Mouse (Mus musculus) ES-Bruce4 (cell line): Measurements from ENCODE around the gene Trappc3.

Source experiments
- CTCF ChIP-seq: IDR thresholded peaks from one replicate; pipeline ENCODE4 v1.8.1; 2011; ENCODE audit warnings: low read depth, low read length
- EP300 ChIP-seq: IDR thresholded peaks from 2 replicates; pipeline ENCODE4 v1.6.1; 2011; ENCODE audit warnings: low read depth, low read length; ENCODE audit not compliant: insufficient read depth
- POLR2A ChIP-seq: IDR thresholded peaks from one replicate; pipeline ENCODE4 v1.8.1; 2011; ENCODE audit warnings: low read length; ENCODE audit not compliant: insufficient read depth

DNA sequence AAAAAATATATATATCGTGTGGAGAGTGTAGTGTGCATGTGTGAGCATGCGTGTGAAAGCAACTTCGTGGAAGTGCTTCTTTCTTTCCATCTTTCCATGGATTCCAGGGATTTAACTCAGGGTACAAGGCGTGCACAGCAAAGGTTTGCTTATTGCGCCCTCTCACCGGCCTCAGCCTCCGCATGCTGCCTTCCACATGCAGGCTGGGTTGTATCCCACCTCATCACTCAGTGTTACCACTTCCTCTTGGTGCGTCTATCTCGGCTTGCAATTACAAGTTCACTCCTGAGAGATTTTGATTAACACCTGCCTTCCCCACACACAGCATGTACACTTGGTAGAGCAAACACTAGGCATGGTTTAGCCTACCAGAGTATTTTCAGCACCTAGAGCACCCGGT lies 26.9 kb upstream of the Trappc3 start:
- TF ChIP-seq CTCF (no peak), POLR2A (no peak), EP300 (no peak)
